Mouse (Mus musculus) heart, embryonic 14.5 days (tissue): ENCODE data around the gene Padi1. TPM values are rescaled to one million over a fixed set of nuclear protein-coding genes. Genes with fewer than 3 reads are reported as not detected.

ENCODE experiments used
- ATAC-seq: fragments of 200-750 bp; cut with Nextera tagmentation; 2 replicates; pipeline ENCODE4 v1.8.0; 2017; ENCODE audit warnings: low read depth, moderate TSS enrichment; ENCODE audit not compliant: insufficient number of reproducible peaks, insufficient read depth, low FRiP score
- H3K27ac ChIP-seq, 2 experiments: fragments of 200-500 bp in 1 of 2; fragments of 300-500 bp in 1 of 2; sonication (generic) in 1 of 2; replicated peaks in 1 of 2; 2 replicates each; pipeline ENCODE4 v1.5.1; 2012 to 2014; ENCODE audit warnings: low read depth in 2 of 2, low read length in 2 of 2, control low read depth in 1 of 2, mild to moderate bottlenecking in 1 of 2, mixed read lengths in 1 of 2; ENCODE audit not compliant: control insufficient read depth in 1 of 2, insufficient read depth in 1 of 2
- H3K27me3 ChIP-seq: fragments of 300-500 bp; sonication (generic); 2 replicates; pipeline ENCODE4 v1.6.1; 2014; ENCODE audit warnings: mild to moderate bottlenecking, low read length, control low read depth; ENCODE audit not compliant: control insufficient read depth, insufficient read depth
- H3K36me3 ChIP-seq: fragments of 300-500 bp; sonication (generic); 2 replicates; pipeline ENCODE4 v1.6.1; 2014; ENCODE audit warnings: mild to moderate bottlenecking, control low read depth, low read length, mixed read lengths; ENCODE audit not compliant: control insufficient read depth, insufficient read depth
- H3K4me1 ChIP-seq, 2 experiments: fragments of 200-500 bp in 1 of 2; fragments of 300-500 bp in 1 of 2; sonication (generic) in 1 of 2; 2 replicates each; pipeline ENCODE4 v1.6.1; 2012 to 2014; ENCODE audit warnings: low read length in 2 of 2, control low read depth in 1 of 2, mixed read lengths in 1 of 2; ENCODE audit not compliant: control insufficient read depth in 2 of 2, insufficient read depth in 2 of 2
- H3K4me2 ChIP-seq: fragments of 300-500 bp; sonication (generic); 2 replicates; pipeline ENCODE4 v1.6.1; 2014; ENCODE audit warnings: mild to moderate bottlenecking, low read length
- H3K4me3 ChIP-seq, 2 experiments: fragments of 200-500 bp in 1 of 2; fragments of 300-500 bp in 1 of 2; sonication (generic) in 1 of 2; 2 replicates each; pipeline ENCODE4 v1.5.1; 2012 to 2014; ENCODE audit warnings: low read length in 2 of 2, mild to moderate bottlenecking in 2 of 2, control low read depth in 1 of 2, low read depth in 1 of 2, moderate library complexity in 1 of 2; ENCODE audit not compliant: control insufficient read depth in 1 of 2, insufficient read depth in 1 of 2
- H3K9ac ChIP-seq: fragments of 300-500 bp; sonication (generic); 2 replicates; pipeline ENCODE4 v1.6.1; 2014; ENCODE audit warnings: mild to moderate bottlenecking, low read length
- H3K9me3 ChIP-seq: fragments of 300-500 bp; sonication (generic); 2 replicates; pipeline ENCODE4 v1.6.1; 2016; ENCODE audit warnings: low read length, control low read depth; ENCODE audit not compliant: control insufficient read depth
- WGBS: fragments of 180-500 bp; shearing (Covaris S2); extraction: QIAGEN DNeasy Blood & Tissue Kit; methylation state at CpG from one replicate; pipeline ENCODE4 v1.1.7; 2014; 5-methylcytosine and 5-hydroxymethylcytosine counted together
- polyA plus RNA-seq: library from polyadenylated mRNA; unstranded; fragments of >200 nt; fragmentation: Nextera tagmentation; extraction: Ambion mirVana; gene quantifications from 2 replicates; pipeline ENCODE4 v1.2.1, GENCODE M21; 2014

Padi1 gene
- polyA plus RNA-seq, 1 experiment from 2014 or later = 0.09 TPM

GRCm38 (mm10) chr4:140854455-140854864, 8.9 kb upstream of the Padi1 start:
- no peak for ATAC-seq
- H3K4me3 ChIP-seq = no peak overlapping the region
- H3K9me3 ChIP-seq = 0 out of 2 replicates have a peak, but pooled peaks cover 2% of the 10 kb centered on the region
- H3K4me1 ChIP-seq = peaks cover 5 to 10% of the 10 kb centered on the region in 2 experiments; a peak in 2 of 4 replicates
- no peak overlapping the region for H3K9ac ChIP-seq
- H3K27ac ChIP-seq = no peak overlapping the region
- 31% methylated on average over 10 of the region's 10 CpGs for WGBS
- no peak overlapping the region for H3K4me2 ChIP-seq
- H3K36me3 ChIP-seq = no peaks in the 10 kb centered on the region
- H3K27me3 ChIP-seq = peaks cover 10% of the 10 kb centered on the region; the same call in 1 of the 2 replicates

- H3K27ac ChIP-seq = no peak overlapping the region
- H3K4me3 ChIP-seq = no peak overlapping the region
- no peak for ATAC-seq
- H3K9ac ChIP-seq = no peak overlapping the region
- no peak overlapping the region for H3K4me2 ChIP-seq
- H3K36me3 ChIP-seq = no peaks in the 10 kb centered on the region
- peaks cover 3% of the 10 kb centered on the region; the same call in 1 of the 2 replicates for H3K27me3 ChIP-seq
- 0 out of 2 replicates have a peak, but pooled peaks cover 2% of the 10 kb centered on the region for H3K9me3 ChIP-seq
- H3K4me1 ChIP-seq = peaks cover 5 to 8% of the 10 kb centered on the region in 2 experiments; a peak in 2 of 4 replicates
- 47% methylated on average over 8 of the region's 8 CpGs for WGBS
These were observed 8.0 kb upstream of the Padi1 start for GRCm38 (mm10) chr4:140853626-140854025.

- Histone ChIP-seq H3K36me3 (no peaks in the 10 kb centered on the region), H3K4me3 (no peak overlapping the region), H3K9me3 (no peaks in the 10 kb centered on the region), H3K4me1 (peaks cover 0 to 5% of the 10 kb centered on the region in 2 experiments; a peak in 1 of 4 replicates), H3K27ac (no peak overlapping the region), H3K27me3 (no peaks in the 10 kb centered on the region), H3K4me2 (no peak overlapping the region), H3K9ac (no peak overlapping the region)
- WGBS = 87% methylated on average over 11 of the region's 11 CpGs
- ATAC-seq = no peak
These were observed 3.7 kb upstream of the Padi1 start for GRCm38 (mm10) chr4:140849310-140849709.

- ATAC-seq = no peak
- H3K27ac ChIP-seq = no peak overlapping the region
- H3K9me3 ChIP-seq = no peaks in the 10 kb centered on the region
- no peak overlapping the region for H3K9ac ChIP-seq
- no peaks in the 10 kb centered on the region for H3K27me3 ChIP-seq
- 67% methylated on average over 4 of the region's 4 CpGs for WGBS
- H3K4me3 ChIP-seq = no peak overlapping the region
- H3K4me2 ChIP-seq = no peak overlapping the region
- no peaks in the 10 kb centered on the region for H3K36me3 ChIP-seq
- peaks cover 0 to 5% of the 10 kb centered on the region in 2 experiments; a peak in 1 of 4 replicates for H3K4me1 ChIP-seq
These were observed 587 bp downstream of the Padi1 start for GRCm38 (mm10) chr4:140844991-140845390.

- Histone ChIP-seq H3K9me3 (no peaks in the 10 kb centered on the region), H3K4me1 (peaks cover 0 to 5% of the 10 kb centered on the region in 2 experiments; a peak in 1 of 4 replicates), H3K4me2 (no peak overlapping the region), H3K36me3 (no peaks in the 10 kb centered on the region), H3K27ac (no peak overlapping the region), H3K27me3 (no peaks in the 10 kb centered on the region), H3K4me3 (no peak overlapping the region), H3K9ac (no peak overlapping the region)
- WGBS = 69% methylated on average over 14 of the region's 15 CpGs
- ATAC-seq = no peak
These were observed 1.8 kb downstream of the Padi1 start for GRCm38 (mm10) chr4:140843670-140844280.

GRCm38 (mm10) chr4:140842909-140843308, 2.7 kb downstream of the Padi1 start:
- H3K27ac ChIP-seq = no peak overlapping the region
- no peak overlapping the region for H3K4me2 ChIP-seq
- H3K9me3 ChIP-seq = no peaks in the 10 kb centered on the region
- no peaks in the 10 kb centered on the region for H3K27me3 ChIP-seq
- no peaks in the 10 kb centered on the region for H3K36me3 ChIP-seq
- H3K4me3 ChIP-seq = no peak overlapping the region
- no peak overlapping the region for H3K9ac ChIP-seq
- ATAC-seq = no peak
- peaks cover 4 to 8% of the 10 kb centered on the region in 2 experiments for H3K4me1 ChIP-seq
- 92% methylated on average over 1 of the region's 1 CpGs for WGBS

- Histone ChIP-seq H3K27ac (no peak overlapping the region), H3K9me3 (no peaks in the 10 kb centered on the region), H3K9ac (no peak overlapping the region), H3K36me3 (no peaks in the 10 kb centered on the region), H3K4me3 (no peak overlapping the region), H3K27me3 (0 out of 2 replicates have a peak, but pooled peaks cover 14% of the 10 kb centered on the region), H3K4me1 (peaks cover 8 to 9% of the 10 kb centered on the region in 2 experiments), H3K4me2 (peak overlapping the region; percentile 45)
- 13% methylated on average over 8 of the region's 8 CpGs for WGBS
- ATAC-seq = 0 out of 2 replicates have a peak, but pooled peaks have one; percentile 10
These were observed 7.7 kb downstream of the Padi1 start for GRCm38 (mm10) chr4:140837879-140838278.
